22 mouse cellular contexts compared by ENCODE assay signal in genomic region chr5:125546293-125546692, GRCm38 (mm10). TPM values are rescaled to one million over a fixed set of nuclear protein-coding genes. Genes with fewer than 3 reads are reported as not detected.
DNase-seq lines count a peak whose midpoint lies in the region; ATAC-seq and TF ChIP-seq lines count a peak whose summit lies in the region.
"Had no signal": no experiment of that assay in that cellular context is flagged by ENCODE, and none has a peak within 500 bp of the region (broad histone marks: within the 10 kb centered on the region; RNA-seq: fewer than 3 reads in every experiment).

No protein-coding gene starts in this region.

- H3K9ac ChIP-seq in forebrain, embryonic 13.5 days, result no peak overlapping the region
- no peak overlapping the region for H3K9ac ChIP-seq in midbrain, embryonic 13.5 days (replicated peaks)
- H3K9ac ChIP-seq in midbrain, embryonic 11.5 days (ENCODE audit: low read length), result no peak overlapping the region
- H3K9ac ChIP-seq: forebrain, postnatal 0 days; liver, embryonic 13.5 days; lung, embryonic 14.5 days had no signal

- H3K4me1 ChIP-seq in forebrain, embryonic 13.5 days, result peaks cover 29% of the 10 kb centered on the region
- H3K4me1 ChIP-seq in forebrain, embryonic 10.5 days, result peaks cover 47% of the 10 kb centered on the region
- peaks cover 30% of the 10 kb centered on the region for H3K4me1 ChIP-seq in midbrain, embryonic 13.5 days (replicated peaks)
- peaks cover 7% of the 10 kb centered on the region for H3K4me1 ChIP-seq in midbrain, embryonic 11.5 days (ENCODE audit: control insufficient read depth, insufficient read depth, low read length)
- H3K4me1 ChIP-seq in olfactory bulb, adult 2 months (ENCODE audit: control insufficient read depth, insufficient read depth, low read length), result peaks cover 12% of the 10 kb centered on the region; the same call in 1 of the 2 replicates
- H3K4me1 ChIP-seq: heart, embryonic 10.5 days; liver, embryonic 13.5 days had no signal

- TF ChIP-seq CTCF in olfactory bulb, adult 2 months (IDR thresholded peaks at IDR 0.05; ENCODE audit: insufficient read depth, low read depth, low read length), result no peak

- 0 out of 2 replicates have a peak, but pooled peaks cover 6% of the 10 kb centered on the region for H3K9me3 ChIP-seq in forebrain, embryonic 13.5 days (replicated peaks)
- no peaks in the 10 kb centered on the region for H3K9me3 ChIP-seq in forebrain, embryonic 10.5 days
- no peaks in the 10 kb centered on the region for H3K9me3 ChIP-seq in midbrain, embryonic 13.5 days
- no peaks in the 10 kb centered on the region for H3K9me3 ChIP-seq in midbrain, embryonic 11.5 days (ENCODE audit: control insufficient read depth, low read length)
- H3K9me3 ChIP-seq: heart, embryonic 10.5 days; liver, embryonic 13.5 days had no signal

- no peak for TF ChIP-seq POLR2A in olfactory bulb, adult 2 months (IDR thresholded peaks at IDR 0.05; ENCODE audit: insufficient read depth, low read depth, low read length)

- no peaks in the 10 kb centered on the region for H3K36me3 ChIP-seq in forebrain, embryonic 13.5 days (ENCODE audit: poor library complexity, severe bottlenecking)
- H3K36me3 ChIP-seq in forebrain, embryonic 10.5 days (replicated peaks), result no peaks in the 10 kb centered on the region
- H3K36me3 ChIP-seq in midbrain, embryonic 13.5 days, result no peaks in the 10 kb centered on the region
- H3K36me3 ChIP-seq in midbrain, embryonic 11.5 days (ENCODE audit: control insufficient read depth, insufficient read depth, low read length), result no peaks in the 10 kb centered on the region
- H3K36me3 ChIP-seq: heart, embryonic 10.5 days; liver, embryonic 13.5 days had no signal

- no peak for DNase-seq in forebrain, embryonic 10.5 days (ENCODE audit: extremely low spot score, low spot score)
- DNase-seq in midbrain, embryonic 11.5 days (ENCODE audit: low spot score, missing footprints), result no peak
- DNase-seq in ZHBTc4 (ENCODE audit: low read depth, low spot score), result peak; percentile 62
- DNase-seq in retina, postnatal 1 day, result no peak
- DNase-seq: adrenal gland, adult 2 months; cerebellum, adult 9-10 months; forebrain, postnatal 0 days; gastrocnemius, postnatal 36 days; kidney, adult 18-20 months; liver, embryonic 13.5 days; lung, embryonic 14.5 days; lung, postnatal 36 days; right cerebral cortex, adult 18-20 months had no signal

- 25% methylated on average over 13 of the region's 13 CpGs for WGBS in forebrain, embryonic 13.5 days
- 17% methylated on average over 13 of the region's 13 CpGs for WGBS in forebrain, embryonic 10.5 days
- 21% methylated on average over 13 of the region's 13 CpGs for WGBS in midbrain, embryonic 13.5 days
- 26% methylated on average over 13 of the region's 13 CpGs for WGBS in midbrain, embryonic 11.5 days
- 54% methylated on average over 13 of the region's 13 CpGs for WGBS in olfactory bulb, adult 2 months

- H3K27me3 ChIP-seq in forebrain, embryonic 13.5 days, result 0 out of 2 replicates have a peak, but pooled peaks cover 4% of the 10 kb centered on the region
- H3K27me3 ChIP-seq in forebrain, embryonic 10.5 days (ENCODE audit: poor library complexity, severe bottlenecking), result peaks cover 47% of the 10 kb centered on the region
- no peaks in the 10 kb centered on the region for H3K27me3 ChIP-seq in midbrain, embryonic 13.5 days
- H3K27me3 ChIP-seq in midbrain, embryonic 11.5 days (ENCODE audit: control insufficient read depth, insufficient read depth, low read length), result peaks cover 2% of the 10 kb centered on the region; the same call in 1 of the 2 replicates

- no peak for ATAC-seq in forebrain, embryonic 13.5 days
- no peak for ATAC-seq in midbrain, embryonic 13.5 days
- no peak for ATAC-seq in midbrain, embryonic 11.5 days (ENCODE audit: low FRiP score)
- ATAC-seq: CD4-positive, CD25-positive, alpha-beta regulatory T cell, adult 4 months; forebrain, postnatal 0 days had no signal

- H3K4me2 ChIP-seq in forebrain, embryonic 13.5 days, result no peak overlapping the region
- H3K4me2 ChIP-seq in midbrain, embryonic 13.5 days (replicated peaks), result no peak overlapping the region
- no peak overlapping the region for H3K4me2 ChIP-seq in midbrain, embryonic 11.5 days
- H3K4me2 ChIP-seq: liver, embryonic 13.5 days; lung, embryonic 14.5 days had no signal

- peak overlapping the region; percentile 27 for H3K27ac ChIP-seq in forebrain, embryonic 13.5 days
- no peak overlapping the region for H3K27ac ChIP-seq in forebrain, embryonic 10.5 days
- peak overlapping the region; percentile 15; the same call in 1 of the 2 replicates for H3K27ac ChIP-seq in midbrain, embryonic 13.5 days
- H3K27ac ChIP-seq in midbrain, embryonic 11.5 days (ENCODE audit: low read depth, low read length), result no peak overlapping the region
- 0 out of 2 replicates have a peak overlapping the region, but pooled peaks have one; percentile 40 for H3K27ac ChIP-seq in olfactory bulb, adult 2 months (ENCODE audit: insufficient read depth, low read depth, low read length)
- H3K27ac ChIP-seq: heart, embryonic 10.5 days; kidney, postnatal 0 days; liver, embryonic 13.5 days had no signal

- no peak overlapping the region for H3K4me3 ChIP-seq in forebrain, embryonic 13.5 days
- no peak overlapping the region for H3K4me3 ChIP-seq in forebrain, embryonic 10.5 days
- no peak overlapping the region for H3K4me3 ChIP-seq in midbrain, embryonic 13.5 days (replicated peaks)
- no peak overlapping the region for H3K4me3 ChIP-seq in midbrain, embryonic 11.5 days (ENCODE audit: low read depth, low read length)
- H3K4me3 ChIP-seq in olfactory bulb, adult 2 months (ENCODE audit: insufficient read depth, low read depth, low read length), result no peak overlapping the region
- H3K4me3 ChIP-seq: erythroblast, embryonic 14.5 days; heart, embryonic 10.5 days; liver, embryonic 13.5 days; myocyte had no signal

RNA-seq across cellular contexts. Expression of gene Tmem132b, which starts 14.7 kb away (rescaled TPM):
- polyA plus RNA-seq in forebrain, embryonic 13.5 days (2015; fragmentation: Nextera tagmentation; extraction: Ambion mirVana), result 2.1 TPM in 2 replicates
- 0.20 and 0.27 TPM in 2 replicates for polyA plus RNA-seq in forebrain, embryonic 10.5 days (2016; fragmentation: Nextera tagmentation; extraction: Ambion mirVana)
- 2.5 and 2.7 TPM in 2 replicates for polyA plus RNA-seq in midbrain, embryonic 13.5 days (2015; fragmentation: Nextera tagmentation; extraction: Ambion mirVana)
- 0.42 and 0.50 TPM in 2 replicates for polyA plus RNA-seq in midbrain, embryonic 11.5 days (2014; fragmentation: Nextera tagmentation; extraction: Ambion mirVana)
- polyA plus RNA-seq in olfactory bulb, adult 2 months (2012; ENCODE audit: insufficient read depth, insufficient read length, low replicate concordance, missing spikeins), result not detected in 2 replicates
- polyA plus RNA-seq: erythroblast, embryonic 14.5 days; heart, embryonic 10.5 days; heart, postnatal 0 days; lung, embryonic 14.5 days had no signal

Comparison
In these comparisons a context has a peak if more than half of its experiments do, and no peak if none do; other contexts are left out.
1. H3K27ac ChIP-seq: peak in forebrain, embryonic 13.5 days (single experiment), midbrain, embryonic 13.5 days (single experiment) and olfactory bulb, adult 2 months (single experiment); none in forebrain, embryonic 10.5 days (single experiment) and midbrain, embryonic 11.5 days (single experiment).